Comparison of ENCODE assay signal across 31 mouse cellular contexts in the genomic region with DNA sequence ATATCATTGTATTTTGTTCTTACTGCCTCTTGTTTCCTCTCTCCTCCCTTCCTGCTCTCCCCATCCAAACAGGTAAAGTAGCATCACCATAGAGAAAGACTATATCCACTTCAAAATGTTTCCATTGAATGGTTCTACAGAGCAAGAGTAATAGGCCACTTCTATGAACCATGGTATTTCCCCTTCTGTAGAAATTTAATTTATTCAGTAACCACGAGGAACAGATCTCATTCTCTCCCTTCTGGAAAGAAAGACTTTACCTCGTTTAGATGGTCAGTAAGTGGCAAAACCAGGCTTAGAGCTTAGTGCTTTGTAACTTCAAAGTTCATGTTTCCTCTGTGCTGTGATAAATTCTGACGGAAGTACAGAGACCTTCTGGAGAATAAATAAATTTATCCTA.
"Had no signal": no experiment of that assay in that cellular context is flagged by ENCODE, and none has a peak within 500 bp of the region (broad histone marks: within the 10 kb centered on the region; RNA-seq: fewer than 3 reads in every experiment).

No protein-coding gene starts in this region.

- DNase-seq: left cerebral cortex, postnatal 4 days; liver; liver, embryonic 13.5 days; liver, postnatal 0 days; lung, adult 18-20 months; lung, adult 2 months; lung, embryonic 14.5 days; lung, postnatal 10 days; lung, postnatal 14 days; lung, postnatal 36 days; lung, postnatal 4 days; midbrain, embryonic 14.5 days had no signal

- H3K27ac ChIP-seq: limb, embryonic 10.5 days; limb, embryonic 12.5 days; limb, embryonic 13.5 days; limb, embryonic 15.5 days; liver, embryonic 12.5 days; liver, embryonic 13.5 days; liver, embryonic 14.5 days; liver, embryonic 15.5 days; lung, embryonic 15.5 days; midbrain, embryonic 10.5 days; midbrain, embryonic 12.5 days; midbrain, embryonic 13.5 days; midbrain, embryonic 15.5 days; neural tube, embryonic 12.5 days had no signal

- H3K4me2 ChIP-seq: limb, embryonic 12.5 days; limb, embryonic 13.5 days; limb, embryonic 15.5 days; liver, embryonic 11.5 days; liver, embryonic 12.5 days; liver, embryonic 13.5 days; liver, embryonic 15.5 days; lung, embryonic 14.5 days; lung, embryonic 15.5 days; midbrain, embryonic 11.5 days; midbrain, embryonic 12.5 days; midbrain, embryonic 13.5 days; midbrain, embryonic 15.5 days; neural tube, embryonic 12.5 days had no signal

- H3K9me3 ChIP-seq: limb, embryonic 10.5 days; limb, embryonic 12.5 days; limb, embryonic 13.5 days; limb, embryonic 15.5 days; liver, embryonic 12.5 days; liver, embryonic 13.5 days; liver, embryonic 15.5 days; lung, embryonic 15.5 days; midbrain, embryonic 10.5 days; midbrain, embryonic 12.5 days; midbrain, embryonic 13.5 days; midbrain, embryonic 15.5 days; neural tube, embryonic 12.5 days had no signal

- H3K36me3 ChIP-seq: limb, embryonic 10.5 days; limb, embryonic 12.5 days; limb, embryonic 13.5 days; limb, embryonic 15.5 days; liver, embryonic 12.5 days; liver, embryonic 13.5 days; liver, embryonic 15.5 days; lung, embryonic 15.5 days; midbrain, embryonic 10.5 days; midbrain, embryonic 12.5 days; midbrain, embryonic 13.5 days; midbrain, embryonic 15.5 days; neural tube, embryonic 12.5 days had no signal

- H3K27me3 ChIP-seq: limb, embryonic 12.5 days; limb, embryonic 13.5 days; limb, embryonic 15.5 days; liver, embryonic 12.5 days; liver, embryonic 13.5 days; liver, embryonic 15.5 days; lung, embryonic 15.5 days; midbrain, embryonic 12.5 days; midbrain, embryonic 13.5 days; midbrain, embryonic 15.5 days; neural tube, embryonic 12.5 days had no signal

- ATAC-seq: liver, embryonic 12.5 days; liver, postnatal 0 days; lung, postnatal 0 days; midbrain, embryonic 13.5 days; midbrain, embryonic 15.5 days; midbrain, embryonic 16.5 days had no signal

- H3K4me3 ChIP-seq: limb, embryonic 10.5 days; limb, embryonic 12.5 days; limb, embryonic 13.5 days; limb, embryonic 15.5 days; liver, embryonic 12.5 days; liver, embryonic 13.5 days; liver, embryonic 15.5 days; lung, embryonic 15.5 days; megakaryocyte, embryonic 14.5 days; midbrain, embryonic 10.5 days; midbrain, embryonic 12.5 days; midbrain, embryonic 13.5 days; midbrain, embryonic 15.5 days; myocyte; neural tube, embryonic 12.5 days had no signal

- H3K4me1 ChIP-seq: limb, embryonic 13.5 days; limb, embryonic 15.5 days; liver, embryonic 12.5 days; liver, embryonic 15.5 days; midbrain, embryonic 12.5 days; midbrain, embryonic 13.5 days; midbrain, embryonic 15.5 days; neural tube, embryonic 12.5 days had no signal

- H3K9ac ChIP-seq: limb, embryonic 12.5 days; limb, embryonic 13.5 days; limb, embryonic 15.5 days; liver, embryonic 12.5 days; liver, embryonic 13.5 days; liver, embryonic 14.5 days; liver, embryonic 15.5 days; liver, postnatal 0 days; lung, embryonic 14.5 days; lung, embryonic 15.5 days; midbrain, embryonic 12.5 days; midbrain, embryonic 13.5 days; midbrain, embryonic 15.5 days; neural tube, embryonic 12.5 days had no signal
